Mouse (Mus musculus) megakaryocyte progenitor cell, adult 5-6 weeks (primary cell): ENCODE measurements at regions not wholly inside any gene's neighbourhood (a gene's known extent, or its start where the extent isn't known, plus 50 kb on each side); places are given as distances from the start of the nearest gene placed in this dataset.

Experiments used
- ATAC-seq: replicated peaks from 2 replicates; pipeline ENCODE4 v1.8.0; 2016; ENCODE audit warnings: mild to moderate bottlenecking, moderate TSS enrichment, inconsistent platforms; ENCODE audit not compliant: poor library complexity

DNA sequence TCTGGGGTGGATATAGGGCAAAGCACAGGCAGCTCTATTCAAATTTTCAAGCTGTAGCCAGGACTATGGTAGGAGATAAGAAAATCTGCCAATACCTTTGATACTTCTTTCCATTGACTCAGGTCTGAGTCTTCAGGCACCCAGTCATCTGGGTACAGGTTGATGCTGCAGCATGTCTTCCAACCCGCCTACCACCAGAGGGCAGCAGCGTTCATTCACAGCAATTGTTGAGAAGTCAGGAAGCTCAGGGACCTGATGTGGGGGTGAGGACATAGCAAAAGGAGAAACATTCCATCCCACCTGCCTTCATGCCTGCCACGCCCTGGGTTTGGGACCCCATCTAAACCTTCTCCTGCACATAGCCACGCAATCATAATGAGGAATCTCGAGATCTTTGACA lies 118.2 kb upstream of the Gm21876 start:
- ATAC-seq, result no peak

DNA sequence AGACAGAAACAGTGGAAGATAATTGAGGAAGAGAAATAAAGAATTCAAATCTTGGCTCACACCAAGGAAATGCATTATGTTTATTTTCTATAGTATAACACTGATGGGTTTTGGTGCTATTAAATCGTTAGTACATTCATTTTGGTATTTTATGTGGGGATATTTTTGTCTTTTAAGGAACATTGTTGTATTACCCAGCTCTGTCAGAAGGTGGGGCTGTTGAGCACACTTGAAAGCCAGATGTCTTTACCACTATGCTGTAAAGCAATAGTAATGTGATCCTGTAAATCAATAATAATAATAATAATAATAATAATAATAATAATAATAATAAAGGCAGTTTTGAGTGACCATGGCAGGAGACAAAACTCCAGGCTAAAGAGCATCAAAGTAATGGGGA lies 120.0 kb upstream of the Gm21876 start:
- ATAC-seq, result no peak

DNA sequence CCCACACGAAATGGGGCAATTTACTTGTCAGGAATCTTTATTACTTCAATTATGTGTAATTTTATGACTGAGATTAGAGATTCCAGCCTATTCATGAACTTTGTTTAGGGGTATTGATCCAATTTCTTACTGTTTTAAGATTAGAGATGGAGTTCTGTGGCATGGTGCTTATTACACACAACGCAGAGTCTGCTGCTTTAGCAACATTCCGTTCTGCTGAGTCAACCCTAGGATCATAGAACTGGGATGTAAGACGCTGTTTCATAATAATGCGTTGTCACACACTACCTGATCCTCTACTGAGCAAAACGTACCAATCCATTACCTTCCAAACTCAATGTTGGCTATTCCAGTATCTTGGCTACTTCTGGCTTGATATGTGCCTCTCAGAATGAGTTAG lies 121.9 kb upstream of the Gm21876 start:
- ATAC-seq, result no peak

DNA sequence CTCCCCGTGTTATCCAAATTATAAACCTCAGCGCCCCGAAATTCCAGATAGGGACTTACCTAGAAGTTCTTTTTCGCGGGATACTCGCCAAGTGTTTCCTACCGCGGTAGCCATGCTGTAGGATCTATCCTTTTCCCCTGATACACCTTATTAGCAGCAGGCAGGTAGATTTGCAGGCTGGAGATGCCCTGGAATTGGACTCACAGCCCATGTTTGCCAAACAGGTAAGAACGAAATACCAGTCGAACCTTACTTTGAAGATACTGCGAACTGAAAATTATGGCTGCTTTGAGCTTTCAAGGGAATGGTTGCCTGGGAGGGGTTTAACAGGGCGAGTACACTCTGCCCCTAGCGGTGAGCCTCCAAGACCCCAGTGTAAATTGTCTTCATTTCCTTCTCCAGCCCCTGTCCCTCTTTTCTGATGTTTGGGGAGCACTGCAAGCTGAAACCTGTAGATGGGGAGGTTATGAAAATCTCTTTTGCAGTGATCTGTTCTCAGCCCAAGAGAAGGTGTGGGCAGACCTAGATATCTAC lies 149.8 kb upstream of the Agtr2 start:
- ATAC-seq, result peak; percentile 57; the same call in 1 of the 2 replicates

DNA sequence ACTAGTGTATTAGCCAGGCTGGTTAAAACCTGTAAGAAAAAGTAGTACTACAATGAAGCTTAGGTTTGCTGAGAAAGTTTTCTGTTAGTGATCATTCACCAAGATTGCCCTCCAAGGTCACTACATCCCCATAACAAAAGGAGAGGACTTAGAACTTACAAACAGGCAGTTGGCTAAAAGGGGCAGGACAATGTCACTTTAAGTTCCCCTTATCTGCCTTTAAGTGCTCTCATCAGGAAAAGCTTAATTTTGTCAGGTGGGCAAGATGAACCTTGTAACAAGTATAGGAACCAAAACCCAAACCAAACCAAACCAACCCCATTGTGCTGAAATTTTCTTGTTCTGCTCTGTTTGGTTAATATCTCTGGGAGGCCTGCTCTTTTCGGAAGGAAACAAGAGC lies 139.9 kb upstream of the Agtr2 start:
- no peak for ATAC-seq

DNA sequence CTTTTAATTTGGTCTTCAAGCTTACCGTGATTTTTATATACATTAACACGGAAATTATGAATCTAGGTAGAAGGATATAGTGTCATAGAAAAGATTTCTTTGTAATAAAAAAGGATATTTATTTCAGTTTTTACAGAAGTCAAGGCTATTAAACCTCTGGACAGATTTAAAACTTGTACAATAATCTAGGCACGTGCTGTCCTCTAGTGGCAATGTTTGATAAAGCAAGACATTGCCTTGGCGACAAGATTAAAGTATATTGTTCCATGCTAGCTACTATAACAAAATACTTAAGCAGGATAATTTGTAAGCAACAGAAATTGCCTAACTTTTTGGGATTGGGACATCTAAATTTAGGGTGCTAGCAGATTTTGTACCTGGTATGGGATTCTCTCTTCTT lies 133.8 kb upstream of the Agtr2 start:
- ATAC-seq, result no peak

DNA sequence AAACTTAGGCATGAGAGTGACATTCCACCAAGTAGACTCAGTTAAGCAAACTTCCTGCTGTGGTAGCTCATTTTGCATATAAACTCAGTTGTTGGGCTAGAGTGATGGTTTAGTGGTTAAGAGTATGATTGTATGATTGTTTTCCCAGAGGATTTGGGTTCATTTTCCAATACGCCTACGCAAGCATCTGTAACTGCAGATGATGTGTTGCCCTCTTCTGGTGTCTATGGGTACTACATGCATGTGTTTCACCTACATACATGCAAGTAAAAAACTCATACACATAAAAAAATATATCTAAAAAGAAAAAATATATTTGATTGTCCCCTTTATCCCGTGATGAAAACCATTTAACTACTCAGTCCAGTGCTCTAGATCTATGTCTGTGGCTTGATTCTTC lies 132.0 kb upstream of the Agtr2 start:
- no peak for ATAC-seq

DNA sequence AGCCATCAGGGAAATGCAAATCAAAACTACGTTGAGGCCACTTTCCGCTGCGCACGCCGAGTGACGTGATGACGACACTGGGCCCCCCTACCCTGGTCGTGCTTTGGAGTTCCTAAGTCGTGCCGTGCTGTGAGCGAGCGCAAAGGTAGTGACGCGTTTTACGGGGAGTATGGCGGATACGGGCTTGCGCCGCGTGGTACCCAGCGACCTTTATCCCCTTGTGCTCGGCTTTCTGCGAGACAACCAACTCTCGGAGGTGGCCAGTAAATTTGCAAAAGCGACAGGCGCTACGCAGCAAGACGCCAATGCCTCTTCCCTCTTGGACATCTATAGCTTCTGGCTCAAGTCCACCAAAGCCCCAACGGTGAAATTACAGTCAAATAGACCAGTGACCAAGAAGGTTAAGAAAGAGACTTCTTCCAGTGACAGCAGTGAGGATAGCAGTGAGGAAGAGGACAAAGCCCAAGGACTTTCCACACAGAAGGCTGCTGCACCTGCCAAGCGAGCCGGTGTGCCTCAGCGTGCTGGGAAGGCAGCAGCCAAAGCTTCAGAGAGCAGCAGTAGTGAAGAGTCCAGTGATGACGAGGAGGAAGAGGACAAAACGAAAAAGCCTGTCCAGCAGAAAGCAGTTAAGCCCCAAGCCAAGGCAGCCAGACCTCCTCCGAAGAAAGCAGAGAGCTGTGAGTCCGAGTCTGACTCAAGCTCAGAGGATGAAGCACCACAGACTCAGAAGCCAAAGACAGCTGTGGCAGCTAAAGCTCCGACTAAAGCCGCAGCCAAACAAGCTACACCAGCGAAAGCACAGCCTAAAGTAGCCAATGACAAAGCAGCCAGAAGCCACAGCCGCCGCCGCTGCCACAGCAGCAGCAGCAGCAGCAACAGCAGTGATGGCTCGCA lies 123.3 kb upstream of the Agtr2 start:
- peak; percentile 90 for ATAC-seq

DNA sequence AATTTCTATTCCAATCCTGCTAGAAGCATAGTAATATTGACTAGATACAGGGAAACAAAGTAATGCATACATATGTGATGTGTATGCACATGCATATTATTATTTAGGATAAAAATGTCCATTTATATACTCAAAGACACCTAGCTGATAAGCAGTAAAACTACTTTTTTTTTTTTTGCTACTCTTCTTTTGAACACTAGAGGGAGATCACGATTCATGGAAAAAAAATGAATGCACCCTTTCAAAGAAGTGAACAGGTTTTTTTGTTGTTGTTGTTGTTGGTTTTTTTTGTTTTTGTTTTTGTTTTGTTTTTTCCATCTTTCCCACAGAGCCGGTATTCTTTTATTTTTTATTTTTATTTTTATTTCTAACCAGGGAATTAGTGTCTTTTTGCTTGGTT lies 99.1 kb upstream of the Agtr2 start:
- ATAC-seq, result no peak

DNA sequence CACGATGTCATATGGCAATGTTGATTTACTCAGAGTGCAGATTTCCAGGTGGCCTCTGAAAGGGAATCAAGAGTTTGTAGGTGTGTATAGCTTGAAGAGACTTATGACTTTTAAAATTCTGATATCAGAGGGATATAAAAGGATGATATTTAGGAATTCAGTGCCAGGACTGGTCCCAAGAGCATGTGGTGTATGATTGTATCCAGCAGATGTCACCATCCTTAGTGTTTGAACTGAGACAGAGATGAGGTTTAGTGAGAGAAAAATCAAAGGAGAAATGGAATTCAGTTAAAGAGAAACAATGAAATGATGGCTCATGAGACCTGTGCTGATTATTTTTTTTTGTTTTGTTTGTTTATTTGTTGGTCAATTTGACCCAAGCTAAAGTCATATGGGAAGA lies 94.4 kb upstream of the Agtr2 start:
- ATAC-seq, result no peak

DNA sequence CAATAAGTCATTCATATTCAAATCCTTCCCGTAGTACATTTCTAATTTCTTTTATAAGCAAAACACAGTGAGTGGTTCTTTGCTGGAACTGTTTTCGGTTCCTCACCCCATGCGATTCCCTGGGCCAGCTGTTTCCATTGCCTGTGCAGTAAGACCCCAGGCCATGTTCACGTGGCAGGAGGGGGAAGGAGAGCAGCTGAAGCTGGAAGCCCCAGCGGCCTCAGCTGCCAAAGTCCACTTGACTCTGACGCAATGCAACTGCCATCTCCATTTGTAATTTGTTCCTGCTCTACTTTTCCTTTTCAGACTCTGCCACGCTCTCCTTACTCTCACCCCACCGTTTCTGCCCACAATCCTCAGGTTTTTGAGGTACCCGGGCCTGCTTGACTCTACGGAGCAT lies 91.1 kb upstream of the Agtr2 start:
- ATAC-seq, result no peak

DNA sequence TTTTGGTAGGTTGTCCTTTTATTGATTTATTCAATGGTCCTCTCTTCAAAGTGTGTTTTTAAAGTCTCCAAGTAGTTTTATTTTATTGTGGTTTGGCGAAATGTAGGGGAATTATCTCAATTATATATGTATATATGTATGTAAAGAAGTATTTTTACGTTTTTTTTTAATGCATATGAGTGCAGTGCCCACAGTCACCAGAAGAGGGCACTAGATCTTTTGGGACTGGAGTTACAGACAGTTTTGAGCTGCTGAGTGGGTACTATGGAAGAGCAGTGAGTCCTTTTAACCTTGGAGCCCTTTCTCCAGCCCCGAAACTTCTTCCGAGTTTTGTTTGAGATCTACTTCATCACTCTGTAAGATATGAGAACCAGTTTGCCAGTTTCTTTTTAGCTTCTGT lies 59.5 kb upstream of the Agtr2 start:
- ATAC-seq, result no peak

DNA sequence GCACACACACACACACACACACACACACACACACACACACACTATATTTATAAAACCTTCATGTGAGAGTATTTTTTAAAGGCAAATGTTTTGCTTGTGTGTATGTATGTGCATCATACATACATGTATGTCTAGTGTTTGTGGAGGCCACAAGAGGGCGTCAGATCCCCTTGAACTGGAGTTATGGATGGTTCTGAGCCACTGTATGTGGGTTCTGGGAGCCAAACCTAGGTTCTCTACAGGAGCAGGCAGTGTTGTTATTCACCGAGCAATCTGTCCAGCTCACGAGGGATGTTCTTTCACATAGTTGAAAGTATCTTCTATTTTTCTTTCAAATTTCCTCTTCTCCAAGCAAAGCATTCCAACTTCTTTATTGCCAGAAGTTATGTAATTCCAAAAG lies 56.3 kb upstream of the Agtr2 start:
- ATAC-seq, result no peak

DNA sequence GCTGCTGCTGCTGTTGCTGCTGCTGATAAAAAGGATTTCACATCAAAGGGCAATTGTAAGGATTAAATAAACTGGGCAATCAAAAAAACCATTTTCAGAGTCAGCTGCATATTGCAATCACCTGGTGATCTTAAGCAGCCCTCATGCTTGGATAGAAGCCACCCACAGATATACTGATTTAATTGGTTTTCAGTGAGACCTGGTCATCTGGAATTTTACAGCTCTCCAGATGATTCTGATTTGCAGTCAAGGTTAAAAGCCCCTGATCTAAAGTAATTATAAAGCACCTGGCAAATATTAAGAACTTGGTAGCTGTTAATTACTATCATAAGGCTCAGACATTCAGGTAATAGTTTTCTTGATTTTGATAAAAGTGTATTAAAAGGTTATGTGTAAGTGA lies 50.8 kb upstream of the Agtr2 start:
- no peak for ATAC-seq
